ENCODE assay signal across 20 mouse cellular contexts in genomic region chr12:113042543-113042942, GRCm38 (mm10). TPM values are rescaled to one million over a fixed set of nuclear protein-coding genes. Genes with fewer than 3 reads are reported as not detected.
DNase-seq lines count a peak whose midpoint lies in the region; ATAC-seq and TF ChIP-seq lines count a peak whose summit lies in the region.
"Had no signal": no experiment of that assay in that cellular context is flagged by ENCODE, and none has a peak within 500 bp of the region (broad histone marks: within the 10 kb centered on the region; RNA-seq: fewer than 3 reads in every experiment).

No protein-coding gene starts in this region.

- ATAC-seq in forebrain, embryonic 12.5 days (ENCODE audit: low FRiP score), result no peak
- no peak for ATAC-seq in embryonic facial prominence, embryonic 15.5 days (ENCODE audit: insufficient number of reproducible peaks, low FRiP score, low TSS enrichment, low read depth)
- peak; percentile 90 for ATAC-seq in liver, embryonic 14.5 days (ENCODE audit: insufficient read depth)

- H3K27ac ChIP-seq in forebrain, embryonic 12.5 days, result 0 out of 2 replicates have a peak overlapping the region, but pooled peaks have one; percentile 3
- H3K27ac ChIP-seq in forebrain, embryonic 10.5 days, result no peak overlapping the region
- peak overlapping the region; percentile 71 for H3K27ac ChIP-seq in embryonic facial prominence, embryonic 15.5 days (replicated peaks)
- H3K27ac ChIP-seq in liver, embryonic 14.5 days, result peak overlapping the region; percentile 78
- H3K27ac ChIP-seq: kidney, postnatal 0 days; lung, embryonic 15.5 days; midbrain, embryonic 12.5 days; neural tube, embryonic 13.5 days had no signal

- no peak overlapping the region for H3K4me2 ChIP-seq in forebrain, embryonic 12.5 days
- no peak overlapping the region for H3K4me2 ChIP-seq in embryonic facial prominence, embryonic 15.5 days (replicated peaks)
- peak overlapping the region; percentile 53 for H3K4me2 ChIP-seq in liver, embryonic 14.5 days (ENCODE audit: low read depth)
- H3K4me2 ChIP-seq: heart, embryonic 12.5 days; lung, embryonic 15.5 days; midbrain, embryonic 12.5 days; neural tube, embryonic 13.5 days had no signal

- H3K4me3 ChIP-seq in forebrain, embryonic 12.5 days (replicated peaks), result no peak overlapping the region
- H3K4me3 ChIP-seq in forebrain, embryonic 10.5 days, result no peak overlapping the region
- H3K4me3 ChIP-seq in embryonic facial prominence, embryonic 15.5 days (replicated peaks), result no peak overlapping the region
- no peak overlapping the region for H3K4me3 ChIP-seq in liver, embryonic 14.5 days (ENCODE audit: insufficient read depth in 1 of 2, low read depth in 2 of 2, low read length in 2 of 2)
- H3K4me3 ChIP-seq: heart, embryonic 12.5 days; lung, embryonic 15.5 days; midbrain, embryonic 12.5 days; neural tube, embryonic 13.5 days had no signal

- intact Hi-C loops in heart, postnatal 36 days (cut with DNase I), result no loop called here
- intact Hi-C loops in left cerebral cortex, postnatal 4 days (cut with DNase I), result no loop called here

- DNase-seq in forebrain, embryonic 10.5 days (ENCODE audit: extremely low spot score, low spot score), result no peak
- DNase-seq in 416B (ENCODE audit: low read depth), result peak; percentile 48
- DNase-seq in liver, embryonic 14.5 days (ENCODE audit: low read depth in 3 of 3, low spot score in 3 of 3), result peak; percentile 58 to 75 (median 69)
- DNase-seq in heart, postnatal 36 days, result no peak
- DNase-seq in left cerebral cortex, postnatal 4 days, result no peak
- no peak for DNase-seq in heart, adult 18-20 months
- DNase-seq: adrenal gland, adult 8-10 months; cerebellum, postnatal 36 days had no signal

- H3K9me3 ChIP-seq in forebrain, embryonic 12.5 days, result no peaks in the 10 kb centered on the region
- no peaks in the 10 kb centered on the region for H3K9me3 ChIP-seq in forebrain, embryonic 10.5 days
- H3K9me3 ChIP-seq in embryonic facial prominence, embryonic 15.5 days (replicated peaks), result no peaks in the 10 kb centered on the region
- H3K9me3 ChIP-seq in liver, embryonic 14.5 days (ENCODE audit: control insufficient read depth, low read length), result no peaks in the 10 kb centered on the region
- H3K9me3 ChIP-seq: heart, embryonic 12.5 days; lung, embryonic 15.5 days; midbrain, embryonic 12.5 days; neural tube, embryonic 13.5 days had no signal

- 92% methylated on average over 2 of the region's 2 CpGs for WGBS in forebrain, embryonic 12.5 days
- WGBS in forebrain, embryonic 10.5 days, result 96% methylated on average over 2 of the region's 2 CpGs
- 67% methylated on average over 2 of the region's 2 CpGs for WGBS in embryonic facial prominence, embryonic 15.5 days
- 13% methylated on average over 2 of the region's 2 CpGs for WGBS in liver, embryonic 14.5 days (ENCODE audit: insufficient replicate concordance)

- no peaks in the 10 kb centered on the region for H3K27me3 ChIP-seq in forebrain, embryonic 12.5 days
- H3K27me3 ChIP-seq in forebrain, embryonic 10.5 days (ENCODE audit: poor library complexity, severe bottlenecking), result no peaks in the 10 kb centered on the region
- no peaks in the 10 kb centered on the region for H3K27me3 ChIP-seq in embryonic facial prominence, embryonic 15.5 days
- no peaks in the 10 kb centered on the region for H3K27me3 ChIP-seq in liver, embryonic 14.5 days (ENCODE audit: control insufficient read depth, insufficient read depth, low read length)
- H3K27me3 ChIP-seq: heart, embryonic 12.5 days; lung, embryonic 15.5 days; midbrain, embryonic 12.5 days; neural tube, embryonic 13.5 days had no signal

- no peak overlapping the region for H3K9ac ChIP-seq in forebrain, embryonic 12.5 days
- H3K9ac ChIP-seq in embryonic facial prominence, embryonic 15.5 days, result no peak overlapping the region
- H3K9ac ChIP-seq in liver, embryonic 14.5 days (replicated peaks), result peak overlapping the region; percentile 23; the same call in 1 of the 2 replicates
- H3K9ac ChIP-seq: heart, embryonic 12.5 days; lung, embryonic 15.5 days; midbrain, embryonic 12.5 days; neural tube, embryonic 13.5 days had no signal

- TF ChIP-seq EP300 in liver, embryonic 14.5 days (IDR thresholded peaks at IDR 0.05; ENCODE audit: low read depth), result peak; percentile 76

- no peak for TF ChIP-seq CTCF in liver, embryonic 14.5 days (IDR thresholded peaks at IDR 0.05; ENCODE audit: low read depth)

- peaks cover 26% of the 10 kb centered on the region for H3K36me3 ChIP-seq in forebrain, embryonic 12.5 days (replicated peaks)
- peaks cover 41% of the 10 kb centered on the region for H3K36me3 ChIP-seq in forebrain, embryonic 10.5 days (replicated peaks)
- H3K36me3 ChIP-seq in embryonic facial prominence, embryonic 15.5 days, result peaks cover 10% of the 10 kb centered on the region; the same call in 1 of the 2 replicates
- peaks cover 2% of the 10 kb centered on the region; the same call in 1 of the 2 replicates for H3K36me3 ChIP-seq in liver, embryonic 14.5 days (replicated peaks; ENCODE audit: control insufficient read depth, insufficient read depth, low read depth)

- H3K4me1 ChIP-seq in forebrain, embryonic 12.5 days, result peaks cover 10% of the 10 kb centered on the region
- H3K4me1 ChIP-seq in forebrain, embryonic 10.5 days, result peaks cover 5% of the 10 kb centered on the region; the same call in 1 of the 2 replicates
- peaks cover 35% of the 10 kb centered on the region for H3K4me1 ChIP-seq in embryonic facial prominence, embryonic 15.5 days
- peaks cover 20 to 31% of the 10 kb centered on the region in 2 experiments for H3K4me1 ChIP-seq in liver, embryonic 14.5 days (replicated peaks; ENCODE audit: control insufficient read depth in 2 of 2, insufficient read depth in 2 of 2, low read length in 1 of 2)

RNA-seq across cellular contexts. Expression of gene Pacs2, which starts 28.2 kb away (rescaled TPM):
- 26.3 and 27.6 TPM in 2 replicates for polyA plus RNA-seq in forebrain, embryonic 12.5 days (2016; fragmentation: Nextera tagmentation; extraction: Ambion mirVana)
- polyA plus RNA-seq in forebrain, embryonic 10.5 days (2016; fragmentation: Nextera tagmentation; extraction: Ambion mirVana), result 16.9 and 18.3 TPM in 2 replicates
- 17.4 and 19.9 TPM in 2 replicates for polyA plus RNA-seq in embryonic facial prominence, embryonic 15.5 days (2015; fragmentation: Nextera tagmentation; extraction: Ambion mirVana)
- polyA plus RNA-seq in liver, embryonic 14.5 days (2012; rRNA removed), result 9.1 and 11.7 TPM in 2 replicates
- 3.7 and 5.4 TPM in 2 replicates for polyA plus RNA-seq in liver, embryonic 14.5 days (2014; fragmentation: Nextera tagmentation; extraction: Ambion mirVana)
- 10 to 100 TPM; 32.5 to 38.9 TPM for total RNA-seq in heart, postnatal 36 days (2021)
- 100 to 1,000 TPM; 184 to 189 TPM for total RNA-seq in left cerebral cortex, postnatal 4 days (2021)
- 10 to 100 TPM; 33.1 to 37.1 TPM for total RNA-seq in heart, adult 18-20 months (2021)

RNA-seq across cellular contexts. Expression of gene Tex22, which starts 31.8 kb away (rescaled TPM):
- polyA plus RNA-seq in forebrain, embryonic 12.5 days (2016; fragmentation: Nextera tagmentation; extraction: Ambion mirVana), result 0.26 TPM in 1 of 2 replicates, not detected in the other
- not detected in 2 replicates for polyA plus RNA-seq in forebrain, embryonic 10.5 days (2016; fragmentation: Nextera tagmentation; extraction: Ambion mirVana)
- 0.20 TPM in 1 of 2 replicates, not detected in the other for polyA plus RNA-seq in embryonic facial prominence, embryonic 15.5 days (2015; fragmentation: Nextera tagmentation; extraction: Ambion mirVana)
- 0.02 TPM in 1 of 2 replicates, not detected in the other for polyA plus RNA-seq in liver, embryonic 14.5 days (2012; rRNA removed)
- not detected in 2 replicates for polyA plus RNA-seq in liver, embryonic 14.5 days (2014; fragmentation: Nextera tagmentation; extraction: Ambion mirVana)
- not detected for total RNA-seq in heart, postnatal 36 days (2021)
- total RNA-seq in left cerebral cortex, postnatal 4 days (2021), result under 1 TPM; 0.40 to 0.74 TPM
- not detected for total RNA-seq in heart, adult 18-20 months (2021)
- total RNA-seq: gastrocnemius, adult 8-10 months; hematopoietic stem cell, adult 5-6 weeks had no signal
- polyA plus RNA-seq: forebrain, embryonic 11.5 days; heart, embryonic 12.5 days; intestine, embryonic 14.5 days; kidney, postnatal 0 days; lung, embryonic 15.5 days; midbrain, embryonic 12.5 days; neural tube, embryonic 13.5 days; urinary bladder, adult 2 months had no signal

RNA-seq across cellular contexts. Expression of gene Brf1, which starts 42.0 kb away (rescaled TPM):
- 70.2 and 74.2 TPM in 2 replicates for polyA plus RNA-seq in forebrain, embryonic 12.5 days (2016; fragmentation: Nextera tagmentation; extraction: Ambion mirVana)
- polyA plus RNA-seq in forebrain, embryonic 10.5 days (2016; fragmentation: Nextera tagmentation; extraction: Ambion mirVana), result 50.8 and 58.1 TPM in 2 replicates
- polyA plus RNA-seq in embryonic facial prominence, embryonic 15.5 days (2015; fragmentation: Nextera tagmentation; extraction: Ambion mirVana), result 62.4 and 70.9 TPM in 2 replicates
- polyA plus RNA-seq in liver, embryonic 14.5 days (2012; rRNA removed), result 21.5 and 32.0 TPM in 2 replicates
- 19.5 and 22.5 TPM in 2 replicates for polyA plus RNA-seq in liver, embryonic 14.5 days (2014; fragmentation: Nextera tagmentation; extraction: Ambion mirVana)
- 10 to 100 TPM; 24.5 to 25.3 TPM for total RNA-seq in heart, postnatal 36 days (2021)
- total RNA-seq in left cerebral cortex, postnatal 4 days (2021), result 10 to 100 TPM; 64.5 to 67.2 TPM
- total RNA-seq in heart, adult 18-20 months (2021), result 10 to 100 TPM; 21.4 to 26.4 TPM

RNA-seq across cellular contexts. Expression of gene Mta1, which starts 55.5 kb away (rescaled TPM):
- 22.2 and 22.7 TPM in 2 replicates for polyA plus RNA-seq in forebrain, embryonic 12.5 days (2016; fragmentation: Nextera tagmentation; extraction: Ambion mirVana)
- polyA plus RNA-seq in forebrain, embryonic 10.5 days (2016; fragmentation: Nextera tagmentation; extraction: Ambion mirVana), result 21.2 and 22.7 TPM in 2 replicates
- polyA plus RNA-seq in embryonic facial prominence, embryonic 15.5 days (2015; fragmentation: Nextera tagmentation; extraction: Ambion mirVana), result 14.7 and 15.6 TPM in 2 replicates
- 22.4 and 22.6 TPM in 2 replicates for polyA plus RNA-seq in liver, embryonic 14.5 days (2012; rRNA removed)
- polyA plus RNA-seq in liver, embryonic 14.5 days (2014; fragmentation: Nextera tagmentation; extraction: Ambion mirVana), result 4.7 and 6.3 TPM in 2 replicates
- 10 to 100 TPM; 48.7 to 56.4 TPM for total RNA-seq in heart, postnatal 36 days (2021)
- 100 to 1,000 TPM; 103 to 105 TPM for total RNA-seq in left cerebral cortex, postnatal 4 days (2021)
- 10 to 100 TPM; 43.9 to 46.2 TPM for total RNA-seq in heart, adult 18-20 months (2021)

Comparison
In these comparisons a context has a peak if more than half of its experiments do, and no peak if none do; other contexts are left out.
1. DNase-seq: peak in 416B (single experiment) and liver, embryonic 14.5 days (3 of 3); none in forebrain, embryonic 10.5 days (single experiment), heart, postnatal 36 days (0 of 2), left cerebral cortex, postnatal 4 days (single experiment) and heart, adult 18-20 months (0 of 2).